Mouse (Mus musculus) erythroblast, embryonic 14.5 days (primary cell): ENCODE results near the gene Smagp.

Source experiments
- GATA1 ChIP-seq: IDR thresholded peaks from 2 replicates; pipeline ENCODE4 v1.6.1; 2012; ENCODE audit warnings: low read length, inconsistent platforms, mixed read lengths
- TAL1 ChIP-seq: IDR thresholded peaks from 3 replicates; pipeline ENCODE4 v1.6.1; 2012; ENCODE audit warnings: low read length, inconsistent platforms, mixed read lengths

DNA sequence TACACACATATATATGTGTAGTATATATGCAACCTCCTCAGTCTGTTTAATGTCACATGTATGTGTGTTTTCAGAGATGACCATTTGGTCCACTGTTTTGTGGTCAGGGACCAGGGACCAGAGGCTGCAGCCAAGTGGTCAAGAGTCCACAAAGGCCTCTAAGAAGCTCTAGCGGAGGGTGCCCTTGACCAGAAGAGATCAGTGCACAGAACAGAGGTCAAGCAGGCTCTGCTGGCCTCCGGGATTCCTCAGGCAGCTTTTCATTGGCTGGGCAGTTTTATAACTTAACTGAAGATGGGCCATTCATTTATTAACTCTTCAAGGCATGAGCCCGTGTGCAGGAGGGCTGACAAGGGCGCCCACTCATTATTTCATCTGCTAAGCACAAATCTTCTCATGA is 49.6 kb downstream of the Smagp start:
- TF ChIP-seq TAL1 (no peak), GATA1 (no peak)
